Mouse (Mus musculus) kidney, postnatal 25 days (tissue): ENCODE measurements around the gene Kat8.

Experiments used
- DNase-seq, 2 experiments: peaks; one replicate each; pipeline ENCODE4 v3.0.0; 2021; ENCODE audit warnings: mixed read lengths in 2 of 2

The Kat8 gene

DNA sequence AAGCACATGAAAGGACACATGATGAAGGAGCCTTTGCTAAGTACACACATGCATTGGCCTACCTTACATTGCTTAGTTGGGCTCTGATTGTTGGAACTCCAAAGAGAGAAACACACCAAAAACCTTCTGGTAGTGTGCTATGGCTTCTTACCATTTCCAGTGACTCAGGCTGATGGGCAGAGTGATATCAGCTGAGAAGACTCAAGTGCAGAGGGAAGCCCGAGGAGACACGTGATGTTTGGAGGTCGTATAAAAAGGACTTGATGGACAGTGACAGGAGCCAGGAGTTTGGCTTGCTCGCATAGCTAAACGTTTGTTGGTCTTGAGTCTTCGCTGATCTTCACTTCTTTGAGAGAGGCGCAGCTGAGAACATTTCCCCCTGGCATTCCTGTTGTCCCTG is 14.8 kb upstream of the Kat8 start:
- DNase-seq, result peak in 1 of 2 experiments; percentile 31

DNA sequence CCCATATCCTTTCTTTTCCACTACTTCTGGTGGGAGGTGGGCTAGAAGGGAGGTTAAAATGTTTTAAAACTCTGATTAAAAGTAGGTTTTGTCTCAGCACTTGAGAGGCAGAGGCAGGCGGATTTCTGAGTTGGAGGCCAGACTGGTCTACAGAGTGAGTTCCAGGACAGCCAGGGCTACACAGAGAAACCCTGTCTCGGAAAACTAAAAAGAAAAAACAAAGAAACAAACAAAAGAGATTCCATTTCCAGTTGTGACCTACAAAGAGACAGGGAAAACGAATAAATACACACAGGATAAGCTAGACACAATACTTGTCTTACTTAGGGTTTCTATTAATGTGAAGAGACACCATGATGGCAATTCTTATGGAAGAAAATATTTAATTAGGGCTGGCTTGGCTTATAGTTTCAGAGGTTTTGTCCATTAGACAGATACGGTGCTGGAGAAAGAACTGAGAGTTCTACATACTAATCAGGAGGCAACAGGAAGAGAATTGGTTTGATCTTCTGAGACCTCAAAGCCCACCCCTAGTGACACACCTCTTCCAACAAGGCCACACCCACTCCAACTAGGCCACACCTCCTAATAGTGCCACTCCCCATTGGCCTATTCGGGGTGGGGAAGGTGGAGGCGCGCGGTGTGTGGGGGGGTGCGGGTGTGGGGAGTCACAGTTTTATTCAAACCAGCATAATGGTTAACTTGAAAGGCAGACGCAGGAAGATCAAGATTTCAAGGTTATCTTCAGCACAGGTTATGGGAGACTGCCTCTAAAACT is 13.9 kb upstream of the Kat8 start:
- DNase-seq, result peak; percentile 27 to 55

GRCm38 (mm10) chr7:127899997-127900396 is 12.3 kb upstream of the Kat8 start:
- peak in 1 of 2 experiments; percentile 57 for DNase-seq

DNA sequence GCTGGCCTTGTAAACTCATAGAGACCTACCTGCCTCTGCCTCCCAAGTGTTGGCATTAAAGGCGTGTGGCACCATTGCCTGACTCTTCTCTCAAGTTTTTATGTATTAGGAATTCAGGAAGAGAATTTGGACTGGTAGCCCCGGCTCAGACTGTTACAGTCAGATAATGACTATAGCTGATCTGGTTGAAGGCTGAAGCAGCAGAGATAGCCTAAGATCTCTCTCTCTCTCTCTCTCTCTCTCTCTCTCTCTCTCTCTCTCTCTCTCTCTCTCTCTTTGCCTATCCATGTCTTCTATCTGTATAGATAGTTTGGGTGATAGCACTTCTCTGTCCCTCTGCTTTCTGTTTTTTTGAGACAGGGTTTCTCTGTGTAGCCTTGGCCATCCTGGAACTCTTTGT is 10.5 kb upstream of the Kat8 start:
- DNase-seq, result no peak

GRCm38 (mm10) chr7:127903971-127904796 is 8.1 kb upstream of the Kat8 start, which contains the start of gene Bckdk:
Gene Bckdk, plus strand, starts transcription at chr7:127904082.
- peak; percentile 80 to 90 for DNase-seq

GRCm38 (mm10) chr7:127907939-127908338 is 4.4 kb upstream of the Kat8 start:
- DNase-seq, result no peak

- peak in 1 of 2 experiments; percentile 67 for DNase-seq
Observed at GRCm38 (mm10) chr7:127908656-127909055, 3.7 kb upstream of the Kat8 start.

DNA sequence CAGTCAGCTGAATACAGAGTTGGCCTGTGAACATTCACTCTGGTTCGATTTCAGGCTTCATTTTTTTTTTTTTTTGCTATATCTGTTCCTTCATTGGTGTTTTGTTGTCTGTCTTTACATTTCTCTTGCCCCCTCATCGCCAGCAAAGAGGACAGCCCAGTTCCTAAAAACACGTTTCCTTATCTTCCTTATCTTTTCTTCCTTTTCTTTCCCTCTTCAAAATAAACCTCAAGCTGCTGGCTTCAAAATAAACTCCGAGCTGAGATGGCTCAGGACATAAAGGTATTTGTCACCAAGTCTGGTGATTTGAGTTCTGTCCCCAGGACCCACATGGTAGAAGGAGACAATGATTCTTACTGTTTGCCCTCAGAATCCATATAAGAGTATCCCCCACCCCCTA is 622 bp downstream of the Kat8 start:
- DNase-seq, result no peak

GRCm38 (mm10) chr7:127915293-127915692 is 3.0 kb downstream of the Kat8 start:
- DNase-seq, result no peak

DNA sequence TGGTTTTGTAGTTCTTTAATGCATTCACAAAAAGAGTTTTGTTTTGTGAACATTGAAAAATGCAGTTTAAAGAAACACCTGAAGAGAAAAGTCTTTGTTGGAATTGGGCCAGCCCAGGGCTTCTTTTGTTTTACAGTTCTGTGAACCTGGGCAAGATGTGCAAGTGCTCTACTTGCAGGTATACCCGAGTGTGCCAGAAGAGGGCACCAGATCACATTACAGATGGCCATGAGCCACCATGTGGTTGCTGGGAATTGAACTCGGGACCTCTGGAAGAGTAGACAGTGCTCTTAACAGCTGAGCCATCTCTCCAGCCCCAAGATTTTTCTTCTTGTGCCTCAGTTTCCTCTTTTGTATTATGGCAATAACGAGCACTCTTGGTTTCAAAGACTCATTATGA is 5.9 kb downstream of the Kat8 start:
- peak; percentile 78 to 86 for DNase-seq

- DNase-seq, result peak; percentile 56 to 64
Observed at GRCm38 (mm10) chr7:127919290-127919689, 7.0 kb downstream of the Kat8 start.

GRCm38 (mm10) chr7:127921516-127921915 is 9.2 kb downstream of the Kat8 start:
- peak; percentile 66 to 73 for DNase-seq

DNA sequence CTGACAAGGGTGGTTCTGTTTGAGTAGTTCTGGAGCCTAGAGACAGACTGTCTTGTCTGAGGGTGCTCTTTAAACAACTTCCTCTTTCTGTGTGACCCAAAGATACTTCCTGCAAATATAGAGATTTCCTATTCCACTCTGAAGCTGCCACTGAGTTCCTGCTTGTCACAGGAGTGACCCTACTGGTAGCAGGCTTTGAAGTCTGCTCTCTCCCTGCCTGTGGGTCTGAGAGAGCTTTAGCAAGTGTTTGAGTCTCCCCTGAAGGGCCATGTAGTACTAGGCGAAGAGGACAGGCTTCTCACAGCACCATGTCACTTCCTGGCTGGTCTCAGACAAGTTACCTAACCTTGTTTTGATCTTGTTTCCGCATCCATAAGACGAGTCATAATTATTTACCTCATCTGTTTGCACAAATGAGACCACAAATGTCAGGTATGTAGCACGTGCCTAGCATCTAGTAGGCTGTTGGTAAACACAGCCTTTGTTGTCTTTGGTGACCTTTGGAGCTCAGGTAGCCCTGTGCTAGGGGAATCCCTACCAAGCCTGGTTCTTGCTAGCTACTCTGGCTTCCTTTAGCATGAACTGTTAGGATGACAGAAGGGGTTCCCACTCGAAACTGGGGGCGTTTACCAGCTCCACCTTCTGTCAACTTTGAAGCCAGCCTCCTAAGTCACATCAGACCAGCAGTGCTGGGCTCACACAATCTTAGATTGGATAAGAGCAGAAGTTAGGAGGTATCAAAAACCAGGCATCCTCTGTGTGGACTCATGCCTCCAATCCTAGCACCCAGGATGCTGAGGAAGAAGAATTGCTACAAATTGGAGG is 10.3 kb downstream of the Kat8 start:
- DNase-seq, result no peak

DNA sequence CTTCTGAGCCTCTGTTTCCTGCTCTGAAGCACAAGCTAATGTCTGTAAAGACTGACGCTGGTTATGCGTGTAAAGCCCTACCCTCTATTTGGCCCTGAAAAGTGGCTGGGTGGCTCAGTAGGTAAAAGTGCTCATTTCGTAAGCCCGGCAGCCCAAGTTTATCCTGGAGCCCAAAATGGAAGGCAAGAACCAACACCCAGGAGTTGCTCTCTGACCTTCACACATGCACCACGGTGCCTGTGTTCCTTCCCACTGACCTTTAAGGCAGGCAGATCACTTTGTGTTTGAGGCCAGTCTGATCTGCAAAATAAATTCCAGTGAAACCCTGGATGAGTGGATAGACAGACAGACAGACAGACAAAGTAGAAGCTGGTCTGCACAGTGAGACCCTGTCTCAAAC is 11.4 kb downstream of the Kat8 start:
- DNase-seq, result peak; percentile 14 to 57

- DNase-seq, result peak; percentile 92 to 96
Observed at GRCm38 (mm10) chr7:127925252-127925651, 12.9 kb downstream of the Kat8 start.

GRCm38 (mm10) chr7:127926066-127926465 is 13.8 kb downstream of the Kat8 start:
- DNase-seq, result peak; percentile 77 to 92

DNA sequence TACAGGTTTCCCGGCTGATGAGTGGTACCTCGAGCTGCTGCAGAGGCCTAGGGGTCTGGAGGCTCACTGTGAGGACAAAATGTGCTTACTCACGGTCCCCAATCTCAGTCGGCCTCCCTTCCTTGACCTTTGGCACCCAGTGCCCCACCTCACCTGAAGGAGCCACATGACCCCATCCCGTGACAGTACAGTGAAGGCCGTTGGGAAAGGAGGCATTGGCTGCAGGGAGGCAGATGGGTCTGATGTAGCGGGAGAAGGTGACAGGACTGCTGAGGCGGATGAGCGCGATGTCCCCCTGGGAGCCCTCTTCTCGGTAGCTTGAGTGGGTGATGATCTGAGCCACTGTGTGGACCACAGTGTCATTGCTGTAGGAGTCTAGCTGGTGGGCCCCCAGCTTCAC is 14.5 kb downstream of the Kat8 start:
- peak; percentile 84 to 93 for DNase-seq

GRCm38 (mm10) chr7:127927726-127928125 is 15.4 kb downstream of the Kat8 start:
- peak; percentile 44 to 75 for DNase-seq

DNA sequence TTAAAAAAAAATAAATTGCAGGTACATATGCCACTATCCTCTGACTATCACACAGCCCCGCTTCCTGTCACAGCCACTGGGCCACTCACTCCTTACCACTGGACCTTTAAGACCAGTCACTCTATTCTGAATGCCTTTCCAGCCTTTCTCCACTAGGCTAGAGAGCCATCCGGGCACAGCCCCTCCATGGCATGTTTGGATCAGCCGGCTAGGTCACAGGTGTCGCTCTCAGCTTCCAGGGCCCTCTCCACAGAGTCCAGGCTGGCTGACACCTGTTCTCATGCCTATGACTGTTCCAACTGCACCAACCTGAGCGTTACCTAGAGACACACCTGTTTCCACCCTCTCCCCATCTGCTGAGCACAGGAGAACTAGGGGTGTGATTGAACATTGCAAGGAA is 16.3 kb downstream of the Kat8 start:
- DNase-seq, result peak; percentile 52 to 81

- peak; percentile 94 to 96 for DNase-seq
Observed at GRCm38 (mm10) chr7:127929923-127930322, 17.6 kb downstream of the Kat8 start, which contains the start of gene Prss8. Gene Prss8, minus strand, starts transcription at chr7:127930104.

GRCm38 (mm10) chr7:127930636-127931035 is 18.3 kb downstream of the Kat8 start:
- DNase-seq, result peak in 1 of 2 experiments; percentile 34

DNA sequence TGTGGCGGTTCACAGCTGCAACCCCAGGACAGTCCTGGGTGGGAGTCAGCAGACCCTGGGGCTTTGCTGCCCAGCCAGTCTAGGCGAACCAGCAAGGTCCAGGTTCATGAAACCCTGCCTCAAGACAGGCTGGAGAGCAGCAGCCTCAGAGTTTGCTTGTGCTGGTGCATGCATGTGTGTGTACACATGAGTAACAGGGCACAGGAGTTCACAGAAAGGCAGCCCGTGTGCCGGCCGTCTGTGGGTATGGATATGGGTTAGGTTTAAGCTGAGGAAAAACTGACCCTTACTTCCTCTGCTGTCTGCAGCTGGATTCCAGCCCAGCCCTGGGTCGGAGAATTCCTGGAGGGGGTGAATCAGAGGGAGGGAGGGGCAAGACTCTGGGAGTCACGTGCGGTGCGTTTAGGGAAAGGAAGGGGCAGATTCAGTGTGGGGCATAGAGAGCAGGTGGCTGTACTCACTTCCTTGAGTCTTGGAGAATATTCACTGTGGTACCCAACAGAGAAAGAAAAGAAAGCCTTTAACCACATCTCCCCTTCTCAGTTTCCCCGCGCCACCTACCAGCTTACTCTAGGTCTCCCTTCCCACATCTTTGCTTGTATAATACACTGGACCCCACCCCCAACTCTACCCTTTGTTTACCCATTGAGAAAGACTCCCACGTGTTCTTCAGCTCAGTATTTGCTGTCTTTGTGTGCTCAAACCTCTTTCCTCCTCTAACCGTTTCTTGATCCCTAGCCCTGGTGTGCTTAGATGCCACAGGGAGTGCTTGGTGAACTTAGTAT is 19.2 kb downstream of the Kat8 start:
- DNase-seq, result peak; percentile 84 to 89
